Mouse (Mus musculus): Measurements from ENCODE around the gene Clcn5.

GRCm38 (mm10) chrX:7197833-7198232 lies 121.3 kb downstream of the Clcn5 start:
- TF ChIP-seq CTCF (IDR thresholded peaks at IDR 0.05; ENCODE audit: low read depth) = no peak
- TF ChIP-seq EP300 (IDR thresholded peaks at IDR 0.05; ENCODE audit: low read depth) = no peak
